Mouse (Mus musculus) bone marrow macrophage, adult 2 months (primary cell): ENCODE measurements around the gene Shb. TPM values are rescaled to one million over a fixed set of nuclear protein-coding genes. Genes with fewer than 3 reads are reported as not detected.

Source experiments
- H3K27ac ChIP-seq: 2 replicates; pipeline ENCODE4 v1.5.1; 2012; ENCODE audit warnings: low read depth, low read length; ENCODE audit not compliant: insufficient read depth
- H3K4me1 ChIP-seq: 2 replicates; pipeline ENCODE4 v1.6.1; 2012; ENCODE audit warnings: low read length; ENCODE audit not compliant: control insufficient read depth, insufficient read depth
- H3K4me3 ChIP-seq: 2 replicates; pipeline ENCODE4 v1.5.1; 2012; ENCODE audit warnings: mild to moderate bottlenecking, low read length, moderate library complexity; ENCODE audit not compliant: insufficient read depth
- CTCF ChIP-seq: IDR thresholded peaks from 2 replicates; pipeline ENCODE4 v1.5.1; 2012; ENCODE audit warnings: low read depth, mild to moderate bottlenecking, low read length, moderate library complexity
- POLR2A ChIP-seq: IDR thresholded peaks from 2 replicates; pipeline ENCODE4 v1.6.1; 2012; ENCODE audit warnings: mild to moderate bottlenecking, low read depth, low read length, borderline replicate concordance
- polyA plus RNA-seq: library from polyadenylated mRNA; stranded (reverse); fragments of >200 nt; gene quantifications from 2 replicates; pipeline ENCODE4 v1.2.4, GENCODE M21; 2012; ENCODE audit not compliant: missing spikeins, insufficient read depth, insufficient read length

Gene Shb
- polyA plus RNA-seq, 1 experiment = 9.8 TPM

DNA sequence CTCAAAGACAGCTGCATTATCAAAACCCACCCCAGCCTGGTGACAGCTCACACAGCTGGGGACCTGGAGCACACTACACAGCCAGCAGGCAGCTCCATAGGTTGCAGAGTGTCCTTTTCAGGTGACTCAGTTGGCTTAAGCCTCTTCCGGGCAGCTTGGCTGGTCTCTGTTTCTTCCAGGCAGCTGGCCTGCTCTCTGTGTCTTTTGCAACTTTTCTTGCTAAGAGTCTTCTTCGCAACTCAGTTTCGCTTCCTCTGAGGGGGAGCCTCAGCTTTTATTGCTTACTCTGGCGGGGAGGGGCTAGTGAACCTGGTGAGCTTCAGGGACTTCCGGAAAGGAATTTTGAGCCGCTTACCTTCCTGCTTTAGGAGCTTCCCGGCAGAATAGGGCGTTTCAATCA lies 13.6 kb upstream of the Shb start:
- no peak for TF ChIP-seq POLR2A
- no peak for TF ChIP-seq CTCF
- Histone ChIP-seq H3K4me3 (no peak overlapping the region), H3K27ac (no peak overlapping the region), H3K4me1 (peaks cover 6% of the 10 kb centered on the region)

DNA sequence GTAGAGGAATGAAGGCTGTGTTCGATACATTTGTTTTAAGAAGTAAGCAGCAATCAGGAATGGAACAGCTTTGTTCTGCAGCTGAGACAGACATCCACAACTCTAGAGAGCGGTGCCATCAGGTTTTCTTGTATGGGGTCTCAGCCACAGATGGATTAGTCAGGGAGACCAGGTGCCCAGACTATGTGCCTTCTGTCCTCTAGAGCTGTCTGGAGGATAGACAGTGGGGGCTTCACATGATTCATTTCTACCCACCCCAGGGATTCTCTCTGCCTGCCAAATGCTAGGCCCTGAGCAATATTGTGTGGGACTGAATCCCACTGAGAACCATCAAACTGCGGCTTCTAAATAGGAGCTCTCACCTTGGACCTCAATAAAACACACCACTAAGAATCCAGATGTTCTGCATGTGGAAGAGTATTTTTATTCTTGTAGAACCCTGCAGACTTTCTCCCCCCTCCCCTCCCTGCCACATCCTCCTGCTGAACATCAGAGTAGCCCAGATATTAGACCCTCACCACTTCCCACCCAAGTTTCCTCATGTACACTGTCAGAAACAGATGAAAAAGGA lies 11.3 kb upstream of the Shb start:
- peaks cover 6% of the 10 kb centered on the region for H3K4me1 ChIP-seq
- H3K27ac ChIP-seq = no peak overlapping the region
- H3K4me3 ChIP-seq = no peak overlapping the region
- no peak for TF ChIP-seq CTCF
- TF ChIP-seq POLR2A = no peak

- no peak overlapping the region for H3K4me3 ChIP-seq
- TF ChIP-seq POLR2A = no peak
- no peak for TF ChIP-seq CTCF
- peaks cover 1% of the 10 kb centered on the region for H3K4me1 ChIP-seq
- no peak overlapping the region for H3K27ac ChIP-seq
These were observed 8.1 kb upstream of the Shb start for GRCm38 (mm10) chr4:45540151-45540933.

DNA sequence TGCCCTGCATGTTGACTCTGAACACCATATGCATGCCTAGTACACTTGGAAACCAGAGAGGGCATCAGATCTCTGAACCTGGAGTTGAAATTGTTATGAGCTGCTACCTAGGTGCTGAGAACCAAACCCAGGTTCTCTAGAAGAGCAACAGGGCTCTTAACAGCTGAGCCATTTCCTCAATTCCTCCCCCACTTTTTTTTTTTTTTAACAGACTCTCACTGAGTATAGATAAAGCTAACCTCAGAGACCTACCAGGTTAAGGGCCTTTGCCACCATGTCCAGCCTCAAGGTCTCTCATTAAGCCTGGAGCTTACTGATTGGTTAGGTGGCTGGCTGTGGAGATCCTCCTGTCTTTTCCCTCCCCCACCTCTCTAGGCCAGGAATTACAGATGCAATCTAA lies 6.9 kb upstream of the Shb start:
- TF ChIP-seq POLR2A (no peak), CTCF (no peak)
- no peaks in the 10 kb centered on the region for H3K4me1 ChIP-seq
- no peak overlapping the region for H3K4me3 ChIP-seq
- no peak overlapping the region for H3K27ac ChIP-seq

GRCm38 (mm10) chr4:45533436-45533940 lies 1.2 kb upstream of the Shb start:
- Histone ChIP-seq H3K27ac (no peak overlapping the region), H3K4me1 (peaks cover 18% of the 10 kb centered on the region), H3K4me3 (no peak overlapping the region)
- TF ChIP-seq POLR2A = no peak
- no peak for TF ChIP-seq CTCF

DNA sequence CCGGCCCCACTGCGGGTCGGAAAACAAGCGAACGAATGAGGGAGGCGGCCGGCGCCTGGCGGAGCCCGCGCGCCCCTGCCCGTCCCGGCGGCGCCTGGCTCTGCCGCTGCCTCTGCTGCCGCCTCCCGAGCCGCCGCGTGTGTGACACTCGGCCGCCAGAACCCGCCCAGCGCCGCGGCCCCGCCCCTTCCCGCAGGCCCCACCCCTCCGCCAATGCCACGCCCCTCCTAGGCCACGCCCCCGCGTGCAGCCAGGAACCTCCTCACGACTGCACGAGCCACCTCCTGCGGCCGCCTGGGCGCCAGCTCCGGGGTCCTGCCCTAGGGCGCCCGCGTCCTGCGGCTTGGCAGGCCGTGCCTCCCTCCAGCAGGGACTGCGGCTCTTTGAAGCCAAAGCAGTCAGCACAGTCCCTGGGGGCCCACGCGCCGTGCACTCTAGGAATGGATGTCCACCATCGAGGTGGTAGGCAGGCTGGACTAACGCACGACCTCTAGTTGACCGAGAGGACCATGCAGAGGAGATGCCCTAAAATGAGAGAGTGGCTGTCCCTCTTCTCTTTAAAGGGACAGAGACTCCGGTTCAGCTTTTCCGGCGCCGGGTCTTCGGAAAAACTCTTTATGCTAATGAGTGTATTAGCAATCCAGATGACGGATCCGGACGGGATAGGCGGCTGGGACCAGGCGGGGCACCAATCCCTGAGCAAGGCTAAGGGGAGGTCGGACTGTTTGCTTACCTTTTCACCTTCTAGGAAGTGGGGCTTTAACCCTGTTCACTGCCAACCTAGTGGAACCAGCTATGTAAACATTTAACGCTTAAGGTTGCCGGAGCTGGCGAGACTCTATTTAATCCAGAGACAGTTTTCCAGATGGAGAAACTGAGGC lies 1.4 kb downstream of the Shb start:
- peak overlapping the region; percentile 88 for H3K4me3 ChIP-seq
- peaks cover 35% of the 10 kb centered on the region for H3K4me1 ChIP-seq
- TF ChIP-seq CTCF (no peak), POLR2A (peak; percentile 6; the same call in 1 of the 2 replicates)
- H3K27ac ChIP-seq = peak overlapping the region; percentile 86

DNA sequence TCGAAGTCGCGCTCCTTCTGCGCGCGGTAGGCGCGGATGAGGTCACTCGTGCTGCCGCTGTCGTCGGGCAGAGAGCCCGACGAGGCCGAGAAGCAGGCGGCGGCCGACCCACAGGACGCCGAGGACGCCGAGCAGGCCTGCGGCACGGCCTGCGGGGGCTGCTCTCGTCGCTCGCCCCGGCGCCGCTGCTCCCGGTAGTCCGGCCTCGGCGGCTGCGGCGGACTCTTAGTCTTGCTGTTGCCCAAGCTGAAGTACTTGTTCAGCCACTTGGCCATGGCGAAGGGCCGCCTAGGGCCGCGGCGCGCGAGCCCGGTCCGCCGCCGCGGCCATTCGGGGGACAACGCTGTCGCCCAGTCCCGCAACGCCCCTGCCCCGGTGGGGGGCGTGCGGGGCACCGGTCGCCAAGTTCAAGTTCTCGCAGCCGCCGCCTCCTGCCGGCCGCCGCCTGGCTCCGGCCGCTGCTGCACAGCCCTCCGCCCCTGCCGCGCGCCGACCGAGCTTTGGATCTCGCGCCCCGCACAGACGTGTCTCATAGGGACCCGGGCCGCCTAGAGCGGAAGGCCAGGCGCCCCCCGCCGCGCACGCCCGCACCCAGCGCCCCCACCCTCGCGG lies 2.2 kb downstream of the Shb start:
- TF ChIP-seq POLR2A = no peak
- no peak for TF ChIP-seq CTCF
- peak overlapping the region; percentile 76 for H3K4me3 ChIP-seq
- peaks cover 40% of the 10 kb centered on the region for H3K4me1 ChIP-seq
- H3K27ac ChIP-seq = no peak overlapping the region

DNA sequence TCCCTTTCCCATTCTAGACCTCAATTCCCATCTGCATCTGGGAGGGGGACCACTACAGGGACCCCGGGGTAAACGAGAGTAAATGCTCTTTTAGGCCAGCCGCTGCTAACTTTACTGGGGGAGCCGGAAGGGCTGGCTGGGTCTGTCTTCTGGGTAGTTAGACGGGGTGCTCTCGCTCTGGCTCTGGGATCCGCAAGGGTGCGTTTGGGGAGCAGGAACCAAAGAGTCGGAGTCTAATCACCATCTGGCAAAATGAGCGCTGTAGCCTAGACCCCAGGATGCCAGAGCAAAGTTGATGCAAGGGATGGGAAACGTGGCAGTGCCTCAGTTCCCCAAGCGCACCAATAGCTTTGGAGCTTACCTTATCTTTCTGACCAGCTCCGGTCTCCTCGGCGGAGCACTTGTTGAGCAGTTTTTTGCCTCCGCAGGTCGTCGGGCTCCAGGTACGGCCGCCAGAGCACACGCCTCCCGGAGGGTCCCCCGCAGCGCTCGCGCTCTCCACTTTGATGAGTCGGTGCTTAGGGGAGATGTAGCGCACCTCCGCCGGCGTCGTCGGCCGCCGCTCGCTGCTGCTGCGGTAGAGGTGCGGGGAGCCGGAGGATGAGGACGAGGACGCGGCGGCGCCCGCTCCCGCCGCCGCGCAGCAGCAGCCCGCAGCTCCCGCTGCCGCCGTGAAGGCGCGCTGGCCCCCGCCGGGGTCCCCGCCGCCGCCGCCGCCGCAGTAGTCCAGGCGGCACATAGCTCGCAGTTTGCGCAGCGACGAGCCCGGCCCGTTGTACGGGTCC lies 2.9 kb downstream of the Shb start:
- Histone ChIP-seq H3K4me3 (peak overlapping the region; percentile 76), H3K4me1 (peaks cover 40% of the 10 kb centered on the region), H3K27ac (no peak overlapping the region)
- TF ChIP-seq POLR2A (no peak), CTCF (no peak)
